Mouse (Mus musculus) kidney, adult 8-10 months (tissue): ENCODE measurements at regions not wholly inside any gene's neighbourhood (a gene's known extent, or its start where the extent isn't known, plus 50 kb on each side); places are given as distances from the start of the nearest gene placed in this dataset.
"Not testable (repeated sequence)": the region's sequence is repeated elsewhere in the genome, so short reads cannot be mapped to it uniquely, and the experiment has no call there.

Experiments
- DNase-seq, 2 experiments: peaks; one replicate each; pipeline ENCODE4 v3.0.0; 2022

DNA sequence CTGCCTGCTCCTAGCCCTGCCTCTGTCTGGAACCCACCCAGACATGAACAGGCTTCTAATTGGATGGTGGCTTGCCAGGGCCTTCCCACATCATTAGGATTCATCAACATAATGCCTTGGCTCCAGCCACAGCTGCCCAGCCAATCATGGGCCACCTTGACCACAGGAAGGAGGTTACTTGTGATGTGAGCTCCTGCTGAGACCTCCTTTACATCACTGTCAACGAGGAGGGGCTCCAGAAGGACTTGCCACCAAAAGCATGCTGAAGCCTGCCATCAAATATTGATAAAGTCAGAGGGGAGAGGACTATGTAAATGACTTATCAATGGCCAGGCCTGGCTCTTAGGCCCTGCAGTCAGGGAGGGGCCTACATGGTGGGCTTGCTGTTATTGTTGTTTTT, 175.6 kb downstream of the Map1s start:
- DNase-seq: not testable (repeated sequence)

DNA sequence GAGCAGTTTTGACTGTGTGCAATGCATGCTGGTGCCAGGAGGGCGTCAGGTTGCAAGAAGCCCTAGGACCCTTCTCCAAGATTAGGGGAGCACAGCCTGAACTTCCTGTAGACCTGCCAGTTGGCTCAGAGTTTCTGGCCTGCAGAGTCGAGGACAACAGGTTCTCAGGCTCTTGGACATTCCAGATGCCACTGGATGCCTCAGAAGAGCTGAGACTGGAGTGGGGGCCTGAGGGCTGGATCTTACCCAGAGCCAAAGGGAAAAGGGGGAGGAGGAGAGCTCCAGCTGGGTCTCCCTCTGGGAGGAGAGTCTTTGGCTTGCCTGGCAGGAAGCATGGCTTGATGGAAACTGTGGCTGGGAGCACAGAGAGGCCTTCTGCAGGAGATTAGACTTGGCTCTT, 145.4 kb upstream of the Myo9b start:
- not testable (repeated sequence) for DNase-seq

DNA sequence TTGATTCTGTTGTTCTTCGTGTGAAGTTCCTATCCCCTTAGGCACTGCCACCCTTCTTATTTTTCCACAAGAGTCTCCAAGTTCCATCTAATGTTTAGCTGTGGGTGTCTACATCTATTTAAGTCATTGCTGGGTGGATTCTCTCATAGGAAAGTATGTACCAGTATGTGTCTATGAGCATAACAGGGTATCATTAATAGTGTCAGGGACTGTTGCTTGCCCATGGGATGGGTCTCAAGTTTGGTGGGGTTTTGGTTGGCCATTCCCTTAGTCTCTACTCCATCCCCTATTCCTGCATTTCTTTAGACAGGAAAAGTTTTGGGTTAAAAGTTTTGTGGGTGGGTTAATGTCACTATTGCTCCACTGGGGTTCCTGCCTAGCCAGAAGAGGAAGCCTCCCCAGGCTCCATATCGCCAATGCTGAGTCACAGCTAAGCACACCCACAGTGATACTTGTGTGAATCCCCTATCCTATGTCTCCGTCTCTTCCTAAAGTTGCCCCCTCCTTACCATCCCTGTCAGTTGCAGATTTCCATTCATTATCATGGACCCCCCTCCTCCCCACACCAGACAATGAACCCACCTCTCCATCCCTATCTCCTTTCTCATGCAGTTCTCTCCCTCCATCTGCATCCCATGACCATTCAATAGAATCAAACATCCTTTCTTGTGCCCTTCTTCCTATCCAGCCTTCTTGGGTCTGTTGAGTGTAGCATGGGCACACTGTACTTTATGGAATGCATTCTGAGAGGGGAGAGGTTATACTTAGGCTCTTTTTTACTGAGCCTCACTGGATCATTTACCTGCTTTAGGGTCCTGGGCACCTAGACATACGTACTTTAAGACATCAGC, 141.9 kb upstream of the Myo9b start:
- no peak for DNase-seq

GRCm38 (mm10) chr8:71131327-71132089, 141.0 kb upstream of the Myo9b start:
- no peak for DNase-seq

GRCm38 (mm10) chr8:71132898-71133297, 139.6 kb upstream of the Myo9b start:
- peak in 1 of 2 experiments; percentile 9 for DNase-seq

DNA sequence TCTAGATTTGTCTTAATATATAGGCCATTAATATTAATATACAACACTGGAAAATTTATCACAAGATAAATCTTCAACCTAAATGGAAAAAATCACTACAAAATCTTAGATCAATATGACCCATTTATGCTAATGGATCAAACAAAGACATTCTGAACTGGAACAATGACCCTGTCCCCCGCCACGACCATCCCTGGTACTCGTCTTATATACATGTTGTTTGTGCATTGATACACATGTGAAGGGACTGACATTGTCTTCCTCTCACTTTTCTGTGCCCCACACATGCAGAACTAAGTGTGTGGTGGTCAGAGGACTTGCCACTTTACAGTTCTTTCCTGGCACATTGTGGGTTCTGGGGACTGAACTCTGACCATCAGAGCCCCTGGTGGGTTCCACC, 135.4 kb upstream of the Myo9b start:
- not testable (repeated sequence) for DNase-seq

DNA sequence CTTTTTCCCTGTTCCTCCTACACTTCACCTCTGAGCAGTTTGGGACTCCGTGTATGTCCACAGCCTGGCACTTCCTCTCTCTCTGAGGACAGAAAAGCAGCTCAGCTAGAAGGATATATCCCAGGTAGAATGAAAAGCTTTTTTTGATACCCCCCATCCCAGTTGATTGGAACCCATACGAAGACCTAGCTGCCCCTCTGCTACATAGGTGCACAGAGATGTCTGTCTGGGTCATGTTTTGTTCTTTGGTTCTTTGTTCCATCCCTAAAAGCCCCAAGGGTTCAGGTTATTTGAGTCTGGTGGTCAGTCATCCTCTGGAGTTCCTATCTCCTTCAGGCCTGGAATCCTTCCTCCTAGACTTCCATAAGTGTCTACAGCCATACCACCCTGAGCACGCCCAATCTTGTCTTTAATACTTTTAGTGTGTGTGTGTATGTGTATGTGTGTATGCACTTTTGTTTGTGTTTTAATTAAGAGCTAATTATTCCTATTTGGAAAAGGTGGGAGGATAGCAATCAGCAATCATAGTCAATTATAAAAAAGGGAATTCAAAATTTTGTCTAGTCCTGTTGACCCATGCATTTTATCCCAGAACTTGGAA, 130.0 kb upstream of the Myo9b start:
- DNase-seq: not testable (repeated sequence)

GRCm38 (mm10) chr8:71171478-71172210, 100.9 kb upstream of the Myo9b start:
- DNase-seq: not testable (repeated sequence)

DNA sequence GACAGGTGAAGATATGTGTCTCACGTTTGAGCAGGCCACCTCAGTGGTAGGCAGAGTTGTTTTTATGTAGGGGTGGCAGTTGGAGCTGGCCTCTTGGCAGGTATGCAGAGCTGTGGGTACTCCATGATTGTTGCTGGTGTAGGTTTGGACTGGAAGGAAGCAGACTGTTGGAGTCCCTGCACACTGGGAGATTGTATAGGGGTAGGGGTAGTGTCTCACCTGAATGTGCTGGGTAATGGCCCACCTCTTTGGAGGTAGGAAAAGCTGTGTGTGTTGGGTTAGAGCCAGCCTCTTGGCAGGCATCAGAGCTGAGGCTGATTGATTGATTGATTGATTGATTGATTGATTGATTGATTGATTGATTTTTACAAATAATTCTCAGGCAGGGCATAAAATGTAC, 79.6 kb upstream of the Myo9b start:
- DNase-seq: not testable (repeated sequence)

- DNase-seq: not testable (repeated sequence)
Measured at GRCm38 (mm10) chr8:71195006-71195722, 77.3 kb upstream of the Myo9b start.
